Mouse (Mus musculus) stomach, postnatal 0 days (tissue): ENCODE data around the gene Resp18. TPM values are rescaled to one million over a fixed set of nuclear protein-coding genes. Genes with fewer than 3 reads are reported as not detected.

Experiments used
- ATAC-seq: fragments of 200-750 bp; cut with Nextera tagmentation; 2 replicates; pipeline ENCODE4 v1.8.0; 2017; ENCODE audit not compliant: low FRiP score, low TSS enrichment
- DNase-seq: peaks from one replicate; pipeline ENCODE4 v3.0.0-alpha.2; 2016; ENCODE audit warnings: low spot score
- H3K27ac ChIP-seq: fragments of 300-500 bp; sonication (generic); replicated peaks from 2 replicates; pipeline ENCODE4 v1.5.1; 2014; ENCODE audit warnings: mild to moderate bottlenecking, control low read depth
- H3K27me3 ChIP-seq: fragments of 300-500 bp; sonication (generic); 2 replicates; pipeline ENCODE4 v1.6.1; 2014; ENCODE audit warnings: low read length; ENCODE audit not compliant: control insufficient read depth, insufficient read depth
- H3K36me3 ChIP-seq: fragments of 300-500 bp; sonication (generic); 2 replicates; pipeline ENCODE4 v1.6.1; 2014; ENCODE audit warnings: low read length, mixed read lengths; ENCODE audit not compliant: control insufficient read depth, insufficient read depth
- H3K4me1 ChIP-seq: fragments of 300-500 bp; sonication (generic); replicated peaks from 2 replicates; pipeline ENCODE4 v1.6.1; 2014; ENCODE audit warnings: antibody characterized with exemption; ENCODE audit not compliant: control insufficient read depth, insufficient read depth
- H3K4me2 ChIP-seq: fragments of 300-500 bp; sonication (generic); replicated peaks from 2 replicates; pipeline ENCODE4 v1.6.1; 2014; ENCODE audit warnings: low read depth, mild to moderate bottlenecking, control low read depth, moderate library complexity
- H3K4me3 ChIP-seq: fragments of 300-500 bp; sonication (generic); 2 replicates; pipeline ENCODE4 v1.5.1; 2014; ENCODE audit warnings: low read depth, low read length, control low read depth
- H3K9ac ChIP-seq: fragments of 300-500 bp; sonication (generic); 2 replicates; pipeline ENCODE4 v1.6.1; 2014; ENCODE audit warnings: mild to moderate bottlenecking, low read length, control low read depth, mixed read lengths
- H3K9me3 ChIP-seq: fragments of 300-500 bp; sonication (generic); 2 replicates; pipeline ENCODE4 v1.6.1; 2016; ENCODE audit warnings: low read length; ENCODE audit not compliant: control insufficient read depth
- CTCF ChIP-seq: IDR thresholded peaks from 2 replicates; pipeline ENCODE4 v1.5.1; 2016; ENCODE audit warnings: antibody characterized with exemption, low read depth, mild to moderate bottlenecking, moderate library complexity
- EP300 ChIP-seq: optimal IDR thresholded peaks from 2 replicates; pipeline ENCODE3; 2016; ENCODE audit warnings: antibody characterized with exemption
- WGBS: fragments of 180-500 bp; shearing (Covaris S2); extraction: QIAGEN DNeasy Blood & Tissue Kit; methylation state at CpG from one replicate; pipeline ENCODE4 v1.1.7; 2014; 5-methylcytosine and 5-hydroxymethylcytosine counted together
- polyA plus RNA-seq: library from polyadenylated mRNA; unstranded; fragments of >200 nt; fragmentation: Nextera tagmentation; extraction: Ambion mirVana; gene quantifications from 2 replicates; pipeline ENCODE4 v1.2.1, GENCODE M21; 2015

Resp18 gene
- polyA plus RNA-seq, 1 experiment from 2014 or later = 7.7 TPM

- Histone ChIP-seq H3K27ac (no peak overlapping the region), H3K4me2 (no peak overlapping the region), H3K4me1 (peaks cover 6% of the 10 kb centered on the region; the same call in 1 of the 2 replicates), H3K9ac (no peak overlapping the region), H3K9me3 (no peaks in the 10 kb centered on the region), H3K36me3 (peaks cover 16% of the 10 kb centered on the region; the same call in 1 of the 2 replicates), H3K4me3 (no peak overlapping the region), H3K27me3 (no peaks in the 10 kb centered on the region)
- ATAC-seq (no peak), DNase-seq (no peak)
- no peak for TF ChIP-seq EP300
- TF ChIP-seq CTCF = no peak
- WGBS = 94% methylated on average over 12 of the region's 12 CpGs
Observed at GRCm38 (mm10) chr1:75244175-75244826, 33.9 kb downstream of the Resp18 start.

- WGBS = 87% methylated on average over 14 of the region's 14 CpGs
- no peak for ATAC-seq
- TF ChIP-seq EP300 = no peak
- no peak for TF ChIP-seq CTCF
Observed at GRCm38 (mm10) chr1:75243411-75243810, 34.8 kb downstream of the Resp18 start.

GRCm38 (mm10) chr1:75239591-75239990 is 38.6 kb downstream of the Resp18 start:
- DNase-seq (no peak), ATAC-seq (no peak)
- no peak overlapping the region for H3K9ac ChIP-seq
- H3K4me3 ChIP-seq = no peak overlapping the region
- peaks cover 16% of the 10 kb centered on the region; the same call in 1 of the 2 replicates for H3K36me3 ChIP-seq
- 83% methylated on average over 10 of the region's 10 CpGs for WGBS
- no peak overlapping the region for H3K27ac ChIP-seq
- TF ChIP-seq CTCF (no peak), EP300 (no peak)
- no peak overlapping the region for H3K4me2 ChIP-seq
- no peaks in the 10 kb centered on the region for H3K9me3 ChIP-seq
- H3K4me1 ChIP-seq = no peaks in the 10 kb centered on the region
- H3K27me3 ChIP-seq = no peaks in the 10 kb centered on the region

More at GRCm38 (mm10) chr1:75243411-75243810, 34.8 kb downstream of the Resp18 start:
- Histone ChIP-seq H3K9ac (no peak overlapping the region), H3K4me1 (peaks cover 6% of the 10 kb centered on the region; the same call in 1 of the 2 replicates), H3K4me2 (no peak overlapping the region), H3K27me3 (no peaks in the 10 kb centered on the region), H3K4me3 (no peak overlapping the region), H3K27ac (no peak overlapping the region), H3K36me3 (peaks cover 16% of the 10 kb centered on the region; the same call in 1 of the 2 replicates), H3K9me3 (no peaks in the 10 kb centered on the region)
- no peak for DNase-seq

- DNase-seq = peak; percentile 94
- under 1% methylated on average over 56 of the region's 64 CpGs for WGBS
- Histone ChIP-seq H3K4me1 (no peaks in the 10 kb centered on the region), H3K4me3 (peak within 1 kb of the TSS; percentile 70), H3K9ac (peak within 1 kb of the TSS; percentile 72), H3K4me2 (peak within 1 kb of the TSS; percentile 91), H3K9me3 (no peaks in the 10 kb centered on the region), H3K27me3 (no peaks in the 10 kb centered on the region), H3K36me3 (peaks cover 6% of the 10 kb centered on the region; the same call in 1 of the 2 replicates), H3K27ac (peak within 1 kb of the TSS; percentile 91)
- ATAC-seq = peak; percentile 96
- no peak for TF ChIP-seq CTCF
- TF ChIP-seq EP300 = no peak
Observed at GRCm38 (mm10) chr1:75236117-75237050, 41.8 kb downstream of the Resp18 start, which contains the start of gene Dnajb2. Dnajb2 (plus strand) TSS chr1:75236406.

- peak; percentile 27; the same call in 1 of the 2 replicates for ATAC-seq
- 0 out of 2 replicates have a peak, but pooled peaks cover 2% of the 10 kb centered on the region for H3K36me3 ChIP-seq
- WGBS = 2% methylated on average over 8 of the region's 8 CpGs
- no peak overlapping the region for H3K9ac ChIP-seq
- TF ChIP-seq EP300 (no peak), CTCF (peak; percentile 81)
- DNase-seq = peak; percentile 74
- H3K4me2 ChIP-seq = no peak overlapping the region
- H3K9me3 ChIP-seq = no peaks in the 10 kb centered on the region
- no peaks in the 10 kb centered on the region for H3K4me1 ChIP-seq
- H3K27me3 ChIP-seq = no peaks in the 10 kb centered on the region
- no peak overlapping the region for H3K27ac ChIP-seq
- H3K4me3 ChIP-seq = no peak overlapping the region; the same call in 1 of the 2 replicates
Observed at GRCm38 (mm10) chr1:75234606-75235005, 43.6 kb downstream of the Resp18 start.
